Mouse (Mus musculus) adrenal gland, adult 2 months (tissue): Measurements from ENCODE around the gene Abat. TPM values are rescaled to one million over a fixed set of nuclear protein-coding genes. Genes with fewer than 3 reads are reported as not detected.

Experiments
- DNase-seq: peaks from one replicate; pipeline ENCODE4 v3.0.0; 2021
- long read RNA-seq: library from polyadenylated mRNA; stranded (forward); transcript quantifications from one replicate; pipeline ENCODE4 v2.0.0, GENCODE M21; 2021
- polyA plus RNA-seq: library from polyadenylated mRNA; depleted of rRNA; stranded (reverse); fragments of >200 nt; gene quantifications from 2 replicates; pipeline ENCODE4 v1.2.3, GENCODE M21; 2012; rRNA removed
- total RNA-seq, 2 experiments: library from RNA; stranded (reverse); gene quantifications; 2 replicates each; pipeline ENCODE4 v1.2.3; 2021

Abat gene
- total RNA-seq (100 to 1,000 TPM in 1 of 2 experiments, 10 to 100 TPM in 1; 66.4 to 111 TPM), polyA plus RNA-seq (37.9 and 46.4 TPM in 2 replicates)
- long read RNA-seq, full-length matches to known transcripts: 28 of 36 reads
- long read RNA-seq, partial matches to known transcripts: 5 of 36 reads
- long read RNA-seq, other reads (novel, unspliced or antisense): 3 of 36 reads

DNA sequence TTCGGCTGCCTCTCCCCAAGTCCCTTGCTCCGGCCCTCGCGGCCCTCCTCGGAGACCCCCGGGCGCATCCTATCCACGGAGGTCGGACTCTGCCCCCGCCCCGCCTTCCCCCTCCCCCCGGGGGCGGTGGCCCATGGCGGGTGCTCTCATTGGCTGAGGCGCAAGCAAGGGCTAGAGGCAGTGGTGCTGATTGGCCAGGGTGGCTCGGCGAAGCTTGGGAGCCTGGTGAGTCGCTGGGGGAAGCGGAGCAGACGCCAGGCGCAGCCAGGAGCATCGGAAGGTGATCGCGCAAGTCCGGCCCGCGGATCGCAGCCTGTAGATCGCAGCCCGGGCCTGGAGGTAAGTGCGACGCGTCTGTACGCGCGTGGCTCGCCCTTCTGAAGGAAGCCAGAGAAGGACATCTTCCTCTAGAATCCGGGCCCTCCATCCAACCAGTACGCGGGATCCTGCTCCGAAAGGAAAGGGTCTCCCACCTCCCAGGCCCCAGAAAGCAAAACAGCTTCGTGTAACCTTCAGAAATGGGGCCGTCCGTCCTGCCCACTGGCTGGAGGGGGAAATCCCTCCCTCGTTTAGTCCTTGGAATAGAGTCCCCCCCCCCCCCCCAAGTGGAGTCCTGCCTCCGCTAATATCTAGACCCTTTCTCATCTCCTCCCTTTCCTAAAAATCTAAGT lies at the start of gene Abat:
Gene Abat (plus strand): TSS at position 194 of the 671 bp plus-strand sequence.
- DNase-seq: peak; percentile 97

DNA sequence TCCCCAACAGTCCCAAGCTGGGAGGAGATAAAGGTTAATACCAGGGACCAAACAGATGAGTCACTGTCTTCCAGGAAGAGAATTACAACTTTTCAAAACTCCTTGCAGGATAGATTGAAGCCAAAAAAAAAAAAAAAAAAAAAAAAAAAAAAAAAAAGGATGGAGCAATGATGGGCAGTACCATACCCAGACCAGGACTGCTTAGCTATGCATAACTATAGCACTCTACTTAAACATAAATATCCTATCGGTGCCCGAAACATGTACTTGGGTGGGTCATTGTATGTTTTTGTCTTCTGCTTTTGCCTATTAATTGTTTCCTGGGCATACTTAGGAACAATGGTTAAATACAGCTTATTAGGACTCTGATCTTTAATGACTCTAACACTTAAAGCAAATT lies 43.1 kb upstream of the Abat start:
- no peak for DNase-seq

- DNase-seq: peak; percentile 95
These were observed 42.4 kb upstream of the Abat start, which contains the start of gene Mettl22 for GRCm38 (mm10) chr16:8470603-8471481. Gene Mettl22 (plus strand): TSS chr16:8470788.

- DNase-seq: no peak
These were observed 25.7 kb upstream of the Abat start for GRCm38 (mm10) chr16:8487396-8488005.

GRCm38 (mm10) chr16:8489340-8489739 lies 23.9 kb upstream of the Abat start:
- DNase-seq: no peak

DNA sequence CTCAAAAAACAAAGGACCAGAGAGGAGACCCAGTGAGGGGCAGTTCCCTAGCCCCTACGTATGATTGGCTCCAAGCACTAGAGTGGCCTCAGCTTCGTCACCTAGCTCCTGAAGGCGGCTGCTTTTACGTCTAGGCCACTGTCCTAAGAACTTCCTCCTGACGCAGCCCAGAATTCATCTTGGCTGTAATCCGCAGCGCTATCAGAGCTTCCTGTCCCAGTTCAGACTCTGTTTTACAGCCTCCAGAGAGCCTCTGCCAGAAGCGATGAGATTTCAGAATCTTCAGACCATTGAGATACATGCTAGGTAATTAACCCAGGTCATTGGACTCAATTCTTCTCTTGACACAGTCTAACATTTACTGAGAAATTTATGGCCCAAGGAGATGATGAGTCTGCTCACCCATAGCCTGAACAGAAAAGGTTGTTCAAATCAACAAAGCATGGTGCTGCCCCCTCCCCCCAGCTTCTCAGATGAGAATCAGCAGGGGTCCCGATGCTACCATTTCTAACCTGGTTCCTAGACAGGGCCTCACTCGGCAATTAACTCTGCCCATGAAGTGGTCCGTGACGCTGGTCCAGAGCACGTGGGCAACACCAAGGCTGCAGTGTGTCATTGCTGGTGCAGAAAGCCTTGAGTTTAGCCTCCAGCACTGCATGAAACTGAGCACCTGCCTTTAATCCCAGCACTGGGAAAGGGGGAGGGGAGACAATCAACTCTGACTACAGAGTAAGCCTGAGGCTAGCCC lies 21.3 kb upstream of the Abat start:
- DNase-seq: peak; percentile 62

DNA sequence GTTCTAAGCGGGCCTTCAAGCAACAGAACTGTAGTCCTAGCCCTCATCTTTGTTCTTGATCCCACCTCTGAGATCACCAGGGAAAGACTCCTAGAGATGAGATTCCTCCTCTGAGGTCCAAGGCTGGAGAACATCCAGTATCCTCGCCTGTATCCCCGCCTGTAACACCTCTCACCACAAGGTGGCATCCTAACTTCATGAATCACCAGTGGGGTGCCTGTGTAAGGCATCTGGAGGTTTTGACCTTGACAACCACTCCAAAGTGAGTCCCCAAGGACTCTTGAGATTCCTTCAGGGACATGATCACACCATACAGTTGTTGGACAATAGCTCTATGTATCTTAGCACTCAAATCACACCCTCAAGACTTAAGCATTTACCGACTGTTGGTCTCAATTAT lies 19.0 kb upstream of the Abat start:
- DNase-seq: peak; percentile 64

- DNase-seq: no peak
These were observed 16.3 kb upstream of the Abat start for GRCm38 (mm10) chr16:8496967-8497366.

DNA sequence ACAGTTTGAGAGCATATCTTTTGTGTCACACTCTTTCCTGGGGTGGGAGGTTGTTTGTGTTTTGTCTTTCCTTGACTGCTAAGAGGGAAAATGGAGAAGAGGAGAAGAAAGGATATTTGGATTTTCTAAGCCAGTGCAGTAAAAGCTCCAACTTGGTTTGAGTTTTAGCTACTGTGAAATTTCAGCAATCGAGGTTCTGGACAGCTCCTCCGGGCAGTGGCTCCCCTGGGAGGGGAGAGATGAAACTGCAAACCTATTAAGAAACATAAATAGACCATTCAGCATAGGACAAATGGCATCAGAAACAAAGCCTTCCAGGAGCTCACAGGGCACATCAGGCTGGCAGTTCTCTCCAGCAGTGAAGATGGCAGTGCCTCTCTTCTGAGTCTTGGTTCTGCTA lies 9.0 kb upstream of the Abat start:
- no peak for DNase-seq

DNA sequence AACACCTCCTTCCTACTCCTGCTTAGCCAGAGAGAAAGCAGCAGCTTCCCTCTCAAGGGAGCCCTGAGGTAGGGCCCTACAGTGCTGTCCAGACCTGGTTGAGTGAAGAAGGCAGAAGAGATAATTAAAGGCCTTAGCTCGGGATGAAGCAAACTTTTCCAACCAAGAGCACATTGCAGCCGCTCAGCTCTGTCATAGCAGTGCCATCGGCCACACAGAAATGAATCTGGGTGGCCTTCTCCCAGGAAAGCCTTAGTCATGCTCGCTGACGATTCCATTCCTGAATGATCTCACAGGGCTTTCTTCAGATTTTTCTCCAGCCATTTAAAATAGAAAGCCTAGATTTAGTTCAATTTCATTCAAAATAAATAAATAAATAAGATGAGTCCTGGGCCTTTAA lies 3.3 kb upstream of the Abat start:
- DNase-seq: peak; percentile 57

GRCm38 (mm10) chr16:8512830-8513229 lies 399 bp upstream of the Abat start:
- no peak for DNase-seq

- DNase-seq: peak; percentile 45
These were observed 951 bp downstream of the Abat start for GRCm38 (mm10) chr16:8514180-8514579.

DNA sequence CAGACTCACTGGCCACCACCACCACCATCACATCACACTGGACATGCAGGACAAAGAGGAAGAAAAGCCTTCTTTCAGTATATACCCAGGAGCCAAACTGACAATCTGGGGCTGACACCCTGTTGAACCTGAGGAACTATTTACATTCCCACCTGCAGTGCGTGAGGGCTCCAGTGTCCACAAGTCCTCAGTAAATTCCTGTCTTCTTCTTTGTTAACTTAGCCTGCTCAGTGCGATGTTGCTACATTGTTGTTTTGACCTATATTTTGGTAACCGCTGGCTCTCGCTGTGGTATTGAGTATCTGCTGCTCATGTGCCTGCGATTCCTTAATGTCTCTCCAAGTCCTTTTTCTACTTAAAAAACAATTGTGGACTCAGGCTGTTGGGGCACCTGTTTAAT lies 7.3 kb downstream of the Abat start:
- DNase-seq: no peak

- no peak for DNase-seq
These were observed 8.1 kb downstream of the Abat start for GRCm38 (mm10) chr16:8521322-8521721.

GRCm38 (mm10) chr16:8523480-8524144 lies 10.4 kb downstream of the Abat start:
- no peak for DNase-seq

DNA sequence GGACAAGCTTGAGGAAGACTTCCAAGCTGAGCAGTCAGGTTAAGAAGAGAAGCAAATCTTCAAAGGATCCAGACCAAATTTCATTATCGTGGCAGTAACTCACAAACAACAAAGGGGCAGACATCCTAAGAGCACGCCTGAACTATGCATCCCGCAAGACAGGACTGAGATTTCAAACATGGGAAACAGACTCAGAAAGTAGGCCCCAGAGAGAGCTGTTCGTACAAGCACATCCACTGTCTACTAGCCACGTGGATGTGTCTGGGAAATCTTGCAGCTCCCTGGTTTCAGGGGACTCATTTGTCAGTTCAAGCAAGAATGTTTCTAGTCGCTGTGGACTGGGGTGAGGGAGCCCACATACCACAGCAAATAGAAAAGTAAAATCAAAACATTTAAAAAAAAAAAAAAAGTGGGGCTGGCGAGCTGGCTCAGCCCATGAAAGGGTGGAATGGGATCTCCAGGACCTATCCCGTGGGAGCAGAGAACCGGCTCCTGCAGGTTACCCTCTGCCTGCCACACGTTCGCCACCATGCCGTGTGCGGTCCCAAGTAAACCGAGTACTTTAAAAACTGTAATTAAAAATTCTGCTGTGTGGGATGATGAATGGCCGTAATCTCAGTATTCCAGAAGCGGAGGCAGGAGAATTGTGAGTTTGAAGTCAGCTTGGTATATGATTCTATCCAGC lies 11.1 kb downstream of the Abat start:
- DNase-seq: no peak

- no peak for DNase-seq
These were observed 12.1 kb downstream of the Abat start for GRCm38 (mm10) chr16:8525293-8525692.

GRCm38 (mm10) chr16:8525877-8526276 lies 12.6 kb downstream of the Abat start:
- no peak for DNase-seq

- no peak for DNase-seq
These were observed 16.2 kb downstream of the Abat start for GRCm38 (mm10) chr16:8529389-8529788.

- DNase-seq: no peak
These were observed 16.8 kb downstream of the Abat start for GRCm38 (mm10) chr16:8530018-8530417.

DNA sequence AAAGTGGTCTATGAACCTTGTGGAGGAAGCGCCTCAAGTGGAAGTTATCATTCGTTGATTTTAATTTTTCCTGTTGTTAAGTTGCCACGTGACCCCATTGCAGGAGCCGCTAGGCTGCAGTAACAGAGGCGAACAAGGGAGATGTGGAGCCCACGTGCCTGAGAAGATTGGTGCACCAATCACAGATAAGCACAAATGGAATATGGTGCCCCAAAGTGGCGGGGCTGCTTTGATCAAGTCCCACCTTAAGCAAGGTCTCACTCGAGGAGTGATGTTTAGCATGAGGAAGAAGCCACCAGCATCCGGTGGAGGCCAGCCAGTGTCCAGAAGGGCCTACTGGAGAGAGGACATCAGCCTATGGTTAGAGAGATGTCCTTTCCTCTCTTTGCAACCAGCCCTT lies 19.2 kb downstream of the Abat start:
- DNase-seq: no peak
